Mouse (Mus musculus): Measurements from ENCODE around the gene Vwc2l. TPM values are rescaled to one million over a fixed set of nuclear protein-coding genes. Genes with fewer than 3 reads are reported as not detected.

The Vwc2l gene
- polyA plus RNA-seq, 1 experiment from 2014 or later, result 0.05 TPM

- ATAC-seq (ENCODE audit: insufficient read depth), result no peak
- Histone ChIP-seq H3K36me3 (replicated peaks) (no peaks in the 10 kb centered on the region), H3K27me3 (no peaks in the 10 kb centered on the region), H3K4me2 (no peak overlapping the region), H3K9me3 (replicated peaks) (no peaks in the 10 kb centered on the region), H3K4me1 (replicated peaks) (peaks cover 5% of the 10 kb centered on the region; the same call in 1 of the 2 replicates), H3K9ac (no peak overlapping the region), H3K27ac (replicated peaks) (no peak overlapping the region), H3K4me3 (replicated peaks) (no peak overlapping the region)
- WGBS (ENCODE audit: insufficient replicate concordance), result 62% methylated on average over 4 of the region's 4 CpGs
Measured at GRCm38 (mm10) chr1:70911235-70911634, 185.7 kb downstream of the Vwc2l start.

- no peak for ATAC-seq (ENCODE audit: insufficient read depth)
- no peaks in the 10 kb centered on the region for H3K27me3 ChIP-seq
- H3K36me3 ChIP-seq (replicated peaks), result no peaks in the 10 kb centered on the region
- H3K4me1 ChIP-seq (replicated peaks), result peaks cover 9% of the 10 kb centered on the region
- no peak overlapping the region for H3K9ac ChIP-seq
- H3K4me2 ChIP-seq, result no peak overlapping the region
- H3K27ac ChIP-seq (replicated peaks), result no peak overlapping the region
- no peaks in the 10 kb centered on the region for H3K9me3 ChIP-seq (replicated peaks)
- WGBS (ENCODE audit: insufficient replicate concordance), result 58% methylated on average over 9 of the region's 9 CpGs
- no peak overlapping the region for H3K4me3 ChIP-seq (replicated peaks)
Measured at GRCm38 (mm10) chr1:70913071-70913470, 187.6 kb downstream of the Vwc2l start.

- H3K4me3 ChIP-seq (replicated peaks), result peak overlapping the region; percentile 11; the same call in 1 of the 2 replicates
- H3K9ac ChIP-seq, result peak overlapping the region; percentile 31; the same call in 1 of the 2 replicates
- peak overlapping the region; percentile 88 for H3K27ac ChIP-seq (replicated peaks)
Measured at GRCm38 (mm10) chr1:70918173-70919036, 192.9 kb downstream of the Vwc2l start.

GRCm38 (mm10) chr1:70933016-70933415 lies 207.5 kb downstream of the Vwc2l start:
- Histone ChIP-seq H3K9ac (no peak overlapping the region), H3K4me3 (replicated peaks) (no peak overlapping the region), H3K27me3 (no peaks in the 10 kb centered on the region), H3K27ac (replicated peaks) (no peak overlapping the region), H3K4me1 (replicated peaks) (no peaks in the 10 kb centered on the region), H3K9me3 (replicated peaks) (no peaks in the 10 kb centered on the region), H3K4me2 (no peak overlapping the region), H3K36me3 (replicated peaks) (no peaks in the 10 kb centered on the region)
- ATAC-seq (ENCODE audit: insufficient read depth), result no peak
- WGBS (ENCODE audit: insufficient replicate concordance), result 73% methylated on average over 4 of the region's 4 CpGs

More at GRCm38 (mm10) chr1:70918173-70919036, 192.9 kb downstream of the Vwc2l start:
- ATAC-seq (ENCODE audit: insufficient read depth), result peak; percentile 96
- Histone ChIP-seq H3K4me2 (peak overlapping the region; percentile 44), H3K4me1 (replicated peaks) (peaks cover 17% of the 10 kb centered on the region), H3K36me3 (replicated peaks) (no peaks in the 10 kb centered on the region), H3K27me3 (no peaks in the 10 kb centered on the region), H3K9me3 (replicated peaks) (no peaks in the 10 kb centered on the region)
- 40% methylated on average over 2 of the region's 2 CpGs for WGBS (ENCODE audit: insufficient replicate concordance)
